Mouse (Mus musculus): ENCODE results near the gene Pax3.

- no peak for TF ChIP-seq POLR2A (IDR thresholded peaks at IDR 0.05; ENCODE audit: control insufficient read depth, low read depth, low read length)
- no peak for TF ChIP-seq CTCF (IDR thresholded peaks at IDR 0.05; ENCODE audit: control insufficient read depth, insufficient read depth, insufficient replicate concordance, low read depth, low read length)
Measured at GRCm38 (mm10) chr1:78060850-78061249, 136.1 kb downstream of the Pax3 start.

Data from testis, adult 2 months (tissue).